Mouse (Mus musculus): ENCODE measurements around the gene Gga1.

- TF ChIP-seq GATA1 (IDR thresholded peaks at IDR 0.05; ENCODE audit: borderline replicate concordance, low read length) (no peak), FLI1 (IDR thresholded peaks at IDR 0.05; ENCODE audit: low read length) (no peak)
These were observed 44.3 kb upstream of the Gga1 start for GRCm38 (mm10) chr15:78832701-78833123.
